ENCODE assay signal across 9 mouse cellular contexts in the genomic region with DNA sequence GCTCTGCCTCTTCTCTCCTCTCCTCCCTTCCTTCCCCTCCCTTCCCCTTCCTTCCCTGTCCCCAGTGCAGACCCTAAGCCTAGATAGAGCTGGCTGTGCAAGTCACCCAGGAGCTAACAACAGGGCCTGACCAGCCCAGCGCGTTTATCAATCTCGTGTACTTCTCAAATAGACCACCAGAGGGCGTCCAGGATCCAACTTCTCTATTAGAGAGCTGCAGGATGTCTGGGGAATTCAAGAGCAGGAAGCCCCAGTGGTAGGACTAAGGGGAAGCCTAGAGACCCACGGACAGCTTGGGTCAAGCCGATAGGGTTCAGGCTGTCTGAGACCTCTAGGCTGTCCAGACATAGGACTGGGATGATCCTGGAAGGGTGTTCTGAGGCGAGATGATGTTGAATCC. TPM values are rescaled to one million over a fixed set of nuclear protein-coding genes. Genes with fewer than 3 reads are reported as not detected.
A peak's percentile ranks its signal among the peaks of the same experiment; 100 is the strongest.
DNase-seq lines count a peak whose midpoint lies in the region; ATAC-seq and TF ChIP-seq lines count a peak whose summit lies in the region.
"Had no signal": no experiment of that assay in that cellular context is flagged by ENCODE, and none has a peak within 500 bp of the region (broad histone marks: within the 10 kb centered on the region; RNA-seq: fewer than 3 reads in every experiment).

No protein-coding gene starts in this region.

- 7% methylated on average over 7 of the region's 7 CpGs for WGBS in intestine, embryonic 15.5 days
- 8% methylated on average over 7 of the region's 7 CpGs for WGBS in limb, embryonic 10.5 days
- WGBS in neural tube, embryonic 11.5 days: 8% methylated on average over 7 of the region's 7 CpGs
- 5% methylated on average over 7 of the region's 7 CpGs for WGBS in thymus, adult 2 months

- no peak overlapping the region for H3K9ac ChIP-seq in intestine, embryonic 15.5 days
- no peak overlapping the region for H3K9ac ChIP-seq in neural tube, embryonic 11.5 days (ENCODE audit: low read length)
- H3K9ac ChIP-seq: stomach, embryonic 15.5 days had no signal

- H3K9me3 ChIP-seq in intestine, embryonic 15.5 days: no peaks in the 10 kb centered on the region
- H3K9me3 ChIP-seq in limb, embryonic 10.5 days (replicated peaks): no peaks in the 10 kb centered on the region
- H3K9me3 ChIP-seq in neural tube, embryonic 11.5 days (ENCODE audit: control insufficient read depth, low read length): no peaks in the 10 kb centered on the region
- H3K9me3 ChIP-seq: stomach, embryonic 15.5 days had no signal

- no peak overlapping the region for H3K4me3 ChIP-seq in intestine, embryonic 15.5 days (replicated peaks)
- H3K4me3 ChIP-seq in limb, embryonic 10.5 days: no peak overlapping the region
- H3K4me3 ChIP-seq in neural tube, embryonic 11.5 days (ENCODE audit: low read depth, low read length): no peak overlapping the region
- no peak overlapping the region for H3K4me3 ChIP-seq in thymus, adult 2 months (ENCODE audit: control insufficient read depth, insufficient read depth, low read length)
- H3K4me3 ChIP-seq: stomach, embryonic 15.5 days had no signal

- peak; percentile 77 for DNase-seq in urinary bladder, postnatal 25 days (ENCODE audit: low spot score)
- DNase-seq in urinary bladder, postnatal 10 days (ENCODE audit: low spot score): no peak
- peak; percentile 55 for DNase-seq in cerebellum, adult 11-12 months
- peak; percentile 80 for DNase-seq in limb, embryonic 10.5 days (ENCODE audit: low spot score)
- DNase-seq in neural tube, embryonic 11.5 days (ENCODE audit: low spot score): peak; percentile 81
- DNase-seq in thymus, adult 2 months: peak; percentile 79

- no peak overlapping the region for H3K27ac ChIP-seq in intestine, embryonic 15.5 days
- H3K27ac ChIP-seq in limb, embryonic 10.5 days: no peak overlapping the region
- H3K27ac ChIP-seq in neural tube, embryonic 11.5 days (ENCODE audit: low read depth, low read length): no peak overlapping the region
- no peak overlapping the region for H3K27ac ChIP-seq in thymus, adult 2 months (ENCODE audit: control insufficient read depth, insufficient read depth, low read length)
- H3K27ac ChIP-seq: stomach, embryonic 15.5 days had no signal

- no peak overlapping the region for H3K4me2 ChIP-seq in intestine, embryonic 15.5 days (replicated peaks)
- H3K4me2 ChIP-seq in neural tube, embryonic 11.5 days (ENCODE audit: low read depth): no peak overlapping the region
- H3K4me2 ChIP-seq: stomach, embryonic 15.5 days had no signal

- TF ChIP-seq CTCF in thymus, adult 2 months (IDR thresholded peaks at IDR 0.05; ENCODE audit: borderline replicate concordance, control insufficient read depth, extremely low read depth, insufficient read depth, low read length, poor library complexity): peak; percentile 68; the same call in 1 of the 2 replicates

- H3K4me1 ChIP-seq in intestine, embryonic 15.5 days (replicated peaks): peaks cover 19% of the 10 kb centered on the region
- H3K4me1 ChIP-seq in limb, embryonic 10.5 days: peaks cover 53% of the 10 kb centered on the region
- H3K4me1 ChIP-seq in neural tube, embryonic 11.5 days (ENCODE audit: control insufficient read depth, insufficient read depth, low read length): peaks cover 5% of the 10 kb centered on the region; the same call in 1 of the 2 replicates
- H3K4me1 ChIP-seq in thymus, adult 2 months (replicated peaks; ENCODE audit: control insufficient read depth, insufficient read depth, low read length): no peaks in the 10 kb centered on the region

- peaks cover 94% of the 10 kb centered on the region for H3K27me3 ChIP-seq in intestine, embryonic 15.5 days (replicated peaks)
- H3K27me3 ChIP-seq in limb, embryonic 10.5 days (ENCODE audit: low read depth, poor library complexity, severe bottlenecking): peaks cover 98% of the 10 kb centered on the region
- H3K27me3 ChIP-seq in neural tube, embryonic 11.5 days (ENCODE audit: control insufficient read depth, insufficient read depth, low read length): peaks cover 91% of the 10 kb centered on the region
- H3K27me3 ChIP-seq in thymus, adult 2 months (ENCODE audit: control insufficient read depth, insufficient read depth, low read length): peaks cover 16% of the 10 kb centered on the region; the same call in 1 of the 2 replicates

- no peaks in the 10 kb centered on the region for H3K36me3 ChIP-seq in intestine, embryonic 15.5 days
- no peaks in the 10 kb centered on the region for H3K36me3 ChIP-seq in limb, embryonic 10.5 days
- H3K36me3 ChIP-seq in neural tube, embryonic 11.5 days (ENCODE audit: control insufficient read depth, insufficient read depth, low read length): no peaks in the 10 kb centered on the region
- no peaks in the 10 kb centered on the region for H3K36me3 ChIP-seq in thymus, adult 2 months (ENCODE audit: control insufficient read depth, insufficient read depth, low read length)
- H3K36me3 ChIP-seq: stomach, embryonic 15.5 days had no signal

- ATAC-seq in frontal cortex, adult (ENCODE audit: low TSS enrichment): peak; percentile 50
- ATAC-seq in intestine, embryonic 15.5 days: peak; percentile 35
- 0 out of 2 replicates have a peak, but pooled peaks have one; percentile 32 for ATAC-seq in neural tube, embryonic 11.5 days (ENCODE audit: insufficient read depth, low FRiP score, low TSS enrichment)

- no peak for TF ChIP-seq POLR2A in thymus, adult 2 months (IDR thresholded peaks at IDR 0.05; ENCODE audit: control insufficient read depth, extremely low read depth, insufficient read depth, low read length, poor library complexity)

RNA-seq across cellular contexts. Expression of a gene that starts 3.5 kb away (rescaled TPM):
- polyA plus RNA-seq in intestine, embryonic 15.5 days (2015; fragmentation: Nextera tagmentation; extraction: Ambion mirVana): 0.15 and 0.16 TPM in 2 replicates
- polyA plus RNA-seq in limb, embryonic 10.5 days (2016; fragmentation: Nextera tagmentation; extraction: Ambion mirVana): 1.3 and 1.6 TPM in 2 replicates
- 1.7 and 2.4 TPM in 2 replicates for polyA plus RNA-seq in neural tube, embryonic 11.5 days (2014; fragmentation: Nextera tagmentation; extraction: Ambion mirVana)
- polyA plus RNA-seq in thymus, adult 2 months (2012; rRNA removed): 5.0 and 5.3 TPM in 2 replicates

RNA-seq across cellular contexts. Expression of a gene that starts 16.2 kb away (rescaled TPM):
- 0.18 and 0.58 TPM in 2 replicates for polyA plus RNA-seq in intestine, embryonic 15.5 days (2015; fragmentation: Nextera tagmentation; extraction: Ambion mirVana)
- polyA plus RNA-seq in limb, embryonic 10.5 days (2016; fragmentation: Nextera tagmentation; extraction: Ambion mirVana): 30.1 and 34.2 TPM in 2 replicates
- polyA plus RNA-seq in neural tube, embryonic 11.5 days (2014; fragmentation: Nextera tagmentation; extraction: Ambion mirVana): 14.5 and 14.6 TPM in 2 replicates
- 1.8 and 1.9 TPM in 2 replicates for polyA plus RNA-seq in thymus, adult 2 months (2012; rRNA removed)

RNA-seq across cellular contexts. Expression of a gene that starts 38.8 kb away (rescaled TPM):
- 0.16 and 0.19 TPM in 2 replicates for polyA plus RNA-seq in intestine, embryonic 15.5 days (2015; fragmentation: Nextera tagmentation; extraction: Ambion mirVana)
- polyA plus RNA-seq in limb, embryonic 10.5 days (2016; fragmentation: Nextera tagmentation; extraction: Ambion mirVana): 0.16 and 0.29 TPM in 2 replicates
- 0.16 TPM in 1 of 2 replicates, not detected in the other for polyA plus RNA-seq in neural tube, embryonic 11.5 days (2014; fragmentation: Nextera tagmentation; extraction: Ambion mirVana)
- polyA plus RNA-seq in thymus, adult 2 months (2012; rRNA removed): 0.10 and 0.38 TPM in 2 replicates
